Mouse (Mus musculus) frontal cortex, postnatal 25 days (tissue): ENCODE measurements around the gene Tfip11.
"Not testable (repeated sequence)": the region's sequence is repeated elsewhere in the genome, so short reads cannot be mapped to it uniquely, and the experiment has no call there.

Source experiments
- DNase-seq, 2 experiments: peaks; one replicate each; pipeline ENCODE4 v3.0.0; 2022; ENCODE audit warnings: low spot score in 2 of 2

The Tfip11 gene

GRCm38 (mm10) chr5:112289819-112290535 lies 36.2 kb upstream of the Tfip11 start:
- DNase-seq: no peak

GRCm38 (mm10) chr5:112290536-112290880 lies 35.6 kb upstream of the Tfip11 start:
- no peak for DNase-seq

- no peak for DNase-seq
Observed at GRCm38 (mm10) chr5:112291866-112292265, 34.3 kb upstream of the Tfip11 start.

GRCm38 (mm10) chr5:112292343-112292980 lies 33.7 kb upstream of the Tfip11 start:
- no peak for DNase-seq

GRCm38 (mm10) chr5:112293800-112294199 lies 32.4 kb upstream of the Tfip11 start:
- DNase-seq: no peak

GRCm38 (mm10) chr5:112294696-112295095 lies 31.5 kb upstream of the Tfip11 start:
- DNase-seq: no peak

- DNase-seq: no peak
Observed at GRCm38 (mm10) chr5:112295162-112295561, 31.0 kb upstream of the Tfip11 start.

GRCm38 (mm10) chr5:112295564-112295963 lies 30.6 kb upstream of the Tfip11 start:
- no peak for DNase-seq

GRCm38 (mm10) chr5:112296404-112297181 lies 29.6 kb upstream of the Tfip11 start:
- no peak for DNase-seq

GRCm38 (mm10) chr5:112297257-112297656 lies 28.9 kb upstream of the Tfip11 start:
- DNase-seq: no peak

GRCm38 (mm10) chr5:112298226-112298988 lies 27.8 kb upstream of the Tfip11 start:
- no peak for DNase-seq

- no peak for DNase-seq
Observed at GRCm38 (mm10) chr5:112299399-112299798, 26.8 kb upstream of the Tfip11 start.

- DNase-seq: no peak
Observed at GRCm38 (mm10) chr5:112300112-112300511, 26.0 kb upstream of the Tfip11 start.

GRCm38 (mm10) chr5:112300721-112301308 lies 25.3 kb upstream of the Tfip11 start:
- DNase-seq: no peak

GRCm38 (mm10) chr5:112301694-112302093 lies 24.5 kb upstream of the Tfip11 start:
- no peak for DNase-seq

GRCm38 (mm10) chr5:112302310-112302709 lies 23.8 kb upstream of the Tfip11 start:
- no peak for DNase-seq

GRCm38 (mm10) chr5:112305842-112306241 lies 20.3 kb upstream of the Tfip11 start:
- DNase-seq: no peak

- no peak for DNase-seq
Observed at GRCm38 (mm10) chr5:112313222-112313885, 12.8 kb upstream of the Tfip11 start.

GRCm38 (mm10) chr5:112316468-112316867 lies 9.7 kb upstream of the Tfip11 start:
- DNase-seq: no peak

GRCm38 (mm10) chr5:112317328-112317727 lies 8.8 kb upstream of the Tfip11 start:
- no peak for DNase-seq

GRCm38 (mm10) chr5:112319343-112319742 lies 6.8 kb upstream of the Tfip11 start:
- not testable (repeated sequence) for DNase-seq
